Mouse (Mus musculus) bone marrow, adult 2 months (tissue): ENCODE data around the gene Hdlbp.

ENCODE experiments used
- CTCF ChIP-seq: fragments of 200-500 bp; IDR thresholded peaks from 2 replicates; pipeline ENCODE4 v1.5.1; 2011; ENCODE audit warnings: low read length, control low read depth; ENCODE audit not compliant: control insufficient read depth, insufficient read depth
- POLR2A ChIP-seq: fragments of 200-500 bp; IDR thresholded peaks from 2 replicates; pipeline ENCODE4 v1.6.1; 2011; ENCODE audit warnings: low read depth, mild to moderate bottlenecking, control low read depth, low read length, borderline replicate concordance; ENCODE audit not compliant: control insufficient read depth

DNA sequence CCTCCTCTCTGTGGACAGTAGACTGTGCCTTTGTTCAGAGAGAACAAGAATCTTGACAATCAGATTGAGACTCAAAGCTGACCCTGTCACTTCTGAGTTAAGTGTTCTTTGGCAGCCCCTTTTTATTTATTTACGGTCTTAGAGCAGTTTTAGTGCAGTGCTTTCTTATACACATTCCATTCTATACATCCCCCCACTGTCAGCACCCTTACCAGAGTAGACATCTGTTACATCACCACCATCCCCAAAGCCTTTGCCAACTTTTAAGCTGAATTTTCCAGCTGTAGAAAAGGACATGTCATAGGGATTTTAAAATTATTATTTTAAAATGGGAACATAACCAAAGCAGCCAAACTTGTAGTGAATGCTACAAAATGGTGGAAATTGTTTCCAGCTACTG, 43.7 kb upstream of the Hdlbp start:
- TF ChIP-seq CTCF, result no peak
- TF ChIP-seq POLR2A, result no peak
